Mouse (Mus musculus) embryo, embryonic 11.5 days (tissue): ENCODE results near the gene Ppid.

ENCODE experiments used
- DNase-seq: peaks from one replicate; pipeline ENCODE4 v3.0.0-alpha.2; 2012; ENCODE audit warnings: low read depth, low spot score

The Ppid gene

DNA sequence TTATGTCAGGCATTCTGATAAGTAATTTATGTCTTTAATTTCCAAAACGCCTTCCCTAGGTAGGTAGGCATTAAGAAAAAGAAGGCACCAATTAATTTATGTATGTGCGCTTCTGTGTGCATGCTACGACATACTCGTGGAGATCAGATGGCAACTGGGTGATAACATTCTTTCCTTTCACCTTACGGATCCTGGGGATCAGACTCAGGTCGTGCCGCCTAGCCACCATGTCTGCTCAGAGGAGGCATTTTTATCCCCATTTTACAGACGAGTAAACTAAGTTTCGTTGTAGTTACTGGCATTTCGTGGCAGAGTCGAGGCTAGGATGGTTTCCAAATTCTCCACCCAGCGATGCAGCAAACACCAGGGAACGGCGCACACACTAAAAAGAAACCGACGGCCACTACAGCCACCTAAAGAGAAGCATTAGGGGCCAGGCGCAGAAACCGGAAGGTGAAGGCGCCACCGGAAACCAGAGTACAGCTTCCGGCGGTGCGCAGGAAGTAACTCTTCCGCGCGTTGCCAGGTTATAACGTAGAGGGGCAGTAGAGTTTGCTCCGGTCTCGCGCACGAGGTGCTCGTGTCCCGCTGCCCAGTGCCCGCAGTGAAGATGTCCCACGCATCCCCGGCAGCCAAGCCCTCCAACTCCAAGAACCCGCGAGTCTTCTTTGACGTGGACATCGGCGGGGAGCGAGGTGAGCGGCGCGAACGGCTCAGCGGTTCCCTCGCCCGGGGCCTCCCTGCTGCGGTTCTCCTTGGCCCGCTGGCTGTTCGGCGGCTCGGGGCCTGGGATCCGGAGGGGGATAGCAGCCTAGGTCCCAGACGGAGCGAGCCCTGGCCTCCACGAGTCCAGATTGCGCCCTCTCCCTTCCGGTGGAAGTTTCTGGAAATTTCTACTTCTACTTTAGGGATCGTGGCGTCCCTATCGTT, at the start of gene Ppid:
TSS of gene Ppid (plus strand) at position 480 of the 930 bp plus-strand sequence.
- peak; percentile 73 for DNase-seq

DNA sequence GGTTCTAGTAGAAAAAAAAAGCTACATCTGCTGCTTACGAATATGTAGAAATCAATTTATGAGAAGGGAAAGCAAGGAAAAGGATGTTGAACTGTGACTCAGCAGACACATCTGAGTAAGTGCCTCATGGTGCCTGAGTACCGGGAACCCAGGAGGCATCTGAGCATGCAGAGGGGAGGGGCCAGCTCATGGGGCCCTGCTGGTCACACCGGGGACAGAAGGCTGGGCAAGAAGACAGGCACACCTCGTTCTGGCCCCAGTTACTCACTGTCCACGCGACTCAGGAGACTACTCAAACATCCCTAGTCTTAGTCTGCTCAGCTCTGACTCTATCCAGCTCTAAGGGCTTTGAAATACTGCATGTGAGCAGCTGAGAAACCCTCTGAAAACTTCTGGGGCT, 48.6 kb upstream of the Ppid start:
- no peak for DNase-seq

DNA sequence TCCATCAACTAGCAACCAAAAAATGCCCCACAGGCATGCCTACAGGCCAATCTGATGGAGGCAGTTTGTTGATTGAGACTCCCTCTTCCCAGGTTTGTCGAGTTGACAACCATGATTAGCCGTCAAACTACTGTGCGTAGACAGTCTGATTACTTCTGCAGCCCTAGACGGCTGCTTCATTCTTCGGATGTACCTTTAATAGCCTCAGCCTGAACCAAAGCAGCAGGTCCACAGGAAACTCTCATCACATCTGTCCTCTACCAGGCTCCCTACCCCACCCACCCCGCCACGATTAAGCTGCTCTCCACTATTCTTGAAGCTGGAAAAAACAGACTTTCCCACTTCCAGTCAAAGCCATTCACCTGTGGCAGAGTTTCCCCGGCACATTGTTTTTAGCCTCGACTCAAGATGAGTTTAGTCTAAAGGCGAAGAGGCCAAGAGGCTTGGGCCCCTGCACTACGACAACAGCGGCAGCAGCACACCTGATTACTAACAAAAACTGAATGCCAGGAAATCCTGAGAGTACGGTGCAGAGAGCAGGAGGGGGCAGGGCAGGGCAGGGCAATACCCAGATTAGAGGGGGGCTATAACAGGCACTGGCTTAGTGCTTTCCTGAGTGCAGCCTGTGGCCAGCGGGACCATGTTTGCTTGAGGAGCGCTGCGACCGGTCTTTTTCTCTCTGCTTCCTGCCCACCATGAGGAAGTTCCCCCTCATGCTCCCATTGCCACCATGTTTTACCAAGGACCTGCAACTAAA, 42.3 kb upstream of the Ppid start:
- DNase-seq = no peak

DNA sequence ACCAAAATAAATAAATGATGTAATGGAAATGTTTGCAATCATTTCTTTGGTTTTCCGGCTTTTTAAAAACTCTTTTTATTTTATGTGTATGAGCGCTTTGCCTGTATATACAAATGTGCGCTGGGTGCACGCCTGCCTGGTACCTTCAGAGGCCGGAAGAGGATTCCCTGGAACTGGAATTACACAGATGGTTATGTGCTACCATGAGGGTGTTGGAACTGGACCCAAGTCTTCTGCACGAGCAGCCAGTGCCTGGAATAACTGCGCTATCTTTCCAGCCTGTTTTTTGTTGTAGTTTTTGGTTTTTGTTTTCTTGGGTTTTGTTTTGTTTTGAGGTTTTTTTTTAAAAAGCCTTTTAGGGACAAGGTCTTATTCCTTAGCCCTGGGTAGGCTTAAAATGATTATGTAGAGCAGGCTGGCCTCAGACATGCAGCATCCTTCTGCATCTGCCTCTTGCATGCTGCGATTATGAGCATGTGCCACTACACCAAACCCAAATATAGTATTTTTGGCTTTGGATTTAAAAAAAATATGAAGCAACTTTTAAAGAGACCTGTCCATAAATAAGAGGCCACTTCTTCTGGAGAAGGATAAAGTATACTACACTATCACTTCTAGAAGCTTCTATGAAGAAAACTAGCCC, 41.3 kb upstream of the Ppid start:
- no peak for DNase-seq

DNA sequence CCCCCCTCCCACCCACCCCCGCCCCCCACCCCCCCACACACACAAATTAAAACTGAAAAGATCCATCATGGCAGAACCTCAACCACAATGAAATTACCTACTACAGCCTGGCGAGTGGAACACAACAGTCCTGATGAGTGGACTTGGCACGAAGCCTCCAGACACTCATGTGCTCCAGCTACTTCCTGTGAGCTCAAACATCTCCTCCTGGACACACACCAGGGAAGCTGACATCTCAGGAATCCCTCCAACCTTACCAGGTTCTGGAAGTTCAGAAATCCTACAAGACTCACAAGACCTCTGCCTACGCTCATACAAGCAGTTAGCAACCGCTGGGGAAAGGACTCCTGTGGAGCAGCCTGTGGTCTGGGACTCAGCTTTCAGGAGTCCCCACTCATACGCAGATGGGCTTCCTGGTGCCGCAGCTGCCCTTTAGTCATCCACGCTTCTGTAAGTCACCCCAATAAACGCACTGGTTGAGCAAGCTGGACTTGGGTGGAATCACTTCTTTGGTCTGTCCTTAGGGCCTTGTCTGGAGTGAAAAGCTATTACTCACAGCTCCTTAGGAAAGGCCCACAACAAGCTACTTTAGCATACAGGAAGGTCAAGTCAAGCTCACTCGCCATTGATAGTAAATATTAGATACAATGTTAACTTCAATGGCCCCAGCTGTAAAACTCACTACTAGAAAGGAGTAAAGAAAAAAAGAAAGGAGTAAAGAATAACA, 39.2 kb upstream of the Ppid start:
- no peak for DNase-seq

DNA sequence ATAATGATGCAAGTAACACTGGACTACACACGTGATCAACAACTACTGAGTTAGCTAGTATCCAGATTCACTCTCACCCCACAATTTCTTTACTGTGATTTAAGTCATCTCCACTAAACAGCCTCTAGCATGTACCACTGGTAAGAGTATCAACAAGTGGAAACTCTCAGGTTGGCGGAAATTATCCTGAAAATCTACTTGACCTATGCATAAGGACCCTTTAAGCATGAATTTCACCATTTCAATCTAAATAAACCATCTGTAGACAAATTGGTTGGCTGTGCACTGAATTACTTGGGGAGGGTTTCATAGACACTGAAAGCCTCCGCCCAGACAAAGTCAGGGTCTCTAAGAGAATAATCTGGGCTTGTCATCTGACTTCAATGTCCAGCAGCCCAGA, 37.4 kb upstream of the Ppid start:
- no peak for DNase-seq

DNA sequence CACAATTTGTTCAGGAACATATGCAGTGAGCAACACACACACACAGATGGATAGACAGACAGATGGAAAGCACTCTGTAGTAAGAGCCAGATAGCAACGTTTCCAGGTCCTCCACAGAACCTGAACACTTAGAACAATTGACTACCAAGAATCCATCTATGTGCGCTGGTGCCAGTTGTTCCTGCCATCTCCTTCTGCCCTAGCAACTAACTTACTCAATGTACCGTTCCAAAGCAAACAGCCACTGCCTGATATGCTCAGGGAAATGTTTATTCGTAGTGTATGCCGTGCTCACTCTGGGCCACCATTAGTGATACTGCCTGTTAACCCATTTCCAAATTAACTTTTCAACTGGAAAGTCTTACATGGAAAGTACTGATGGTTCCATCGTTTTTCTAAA, 36.1 kb upstream of the Ppid start:
- no peak for DNase-seq

DNA sequence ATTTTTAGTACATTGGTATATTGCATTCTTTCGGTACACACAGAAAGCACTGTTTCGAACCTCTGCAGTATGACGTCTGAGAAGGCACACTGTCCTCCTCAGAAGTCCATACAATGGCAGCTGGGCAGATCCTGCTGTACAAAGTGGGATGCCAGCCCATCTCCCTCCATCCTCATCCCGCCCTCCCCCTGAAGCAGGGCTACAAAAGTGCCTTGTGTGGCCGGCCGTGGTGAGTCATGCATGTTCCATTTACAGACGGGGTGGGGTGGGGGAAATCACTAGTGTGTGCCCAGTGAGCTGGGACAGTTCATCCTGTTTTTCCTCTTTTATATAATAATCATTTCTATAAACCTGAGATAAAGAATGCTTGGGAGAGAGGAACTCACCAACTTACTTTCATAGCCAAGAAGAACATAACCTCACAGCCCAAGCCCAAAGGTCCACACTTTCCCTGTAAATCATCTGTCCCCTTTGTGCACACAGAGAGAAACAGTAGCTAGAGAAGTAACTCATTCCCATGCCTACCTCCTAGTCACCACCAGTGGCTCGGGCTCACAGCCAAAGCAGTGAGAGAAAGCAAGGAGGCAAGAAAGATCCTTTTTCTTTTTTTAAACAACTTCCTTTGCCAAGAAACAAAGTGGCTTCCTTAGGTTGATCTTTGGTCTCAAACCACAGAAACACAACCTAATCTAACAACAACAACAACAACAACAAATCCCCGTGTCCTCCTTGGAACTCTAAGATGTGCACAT, 31.9 kb upstream of the Ppid start:
- no peak for DNase-seq

DNA sequence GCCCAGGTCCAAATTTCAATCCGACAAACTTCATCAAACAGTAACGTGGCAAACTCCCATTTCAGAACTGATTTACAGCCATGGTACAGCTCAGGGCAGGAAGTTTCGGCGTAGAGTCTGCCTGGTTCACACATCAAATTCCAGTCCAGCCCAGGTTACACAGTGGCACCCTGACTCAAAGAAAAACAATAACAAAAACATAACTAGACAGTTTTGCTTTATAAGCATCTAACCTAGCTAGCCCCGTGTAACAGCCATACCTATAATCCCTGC, 31.4 kb upstream of the Ppid start:
- no peak for DNase-seq

GRCm38 (mm10) chr3:79560555-79560954, 30.6 kb upstream of the Ppid start:
- no peak for DNase-seq

DNA sequence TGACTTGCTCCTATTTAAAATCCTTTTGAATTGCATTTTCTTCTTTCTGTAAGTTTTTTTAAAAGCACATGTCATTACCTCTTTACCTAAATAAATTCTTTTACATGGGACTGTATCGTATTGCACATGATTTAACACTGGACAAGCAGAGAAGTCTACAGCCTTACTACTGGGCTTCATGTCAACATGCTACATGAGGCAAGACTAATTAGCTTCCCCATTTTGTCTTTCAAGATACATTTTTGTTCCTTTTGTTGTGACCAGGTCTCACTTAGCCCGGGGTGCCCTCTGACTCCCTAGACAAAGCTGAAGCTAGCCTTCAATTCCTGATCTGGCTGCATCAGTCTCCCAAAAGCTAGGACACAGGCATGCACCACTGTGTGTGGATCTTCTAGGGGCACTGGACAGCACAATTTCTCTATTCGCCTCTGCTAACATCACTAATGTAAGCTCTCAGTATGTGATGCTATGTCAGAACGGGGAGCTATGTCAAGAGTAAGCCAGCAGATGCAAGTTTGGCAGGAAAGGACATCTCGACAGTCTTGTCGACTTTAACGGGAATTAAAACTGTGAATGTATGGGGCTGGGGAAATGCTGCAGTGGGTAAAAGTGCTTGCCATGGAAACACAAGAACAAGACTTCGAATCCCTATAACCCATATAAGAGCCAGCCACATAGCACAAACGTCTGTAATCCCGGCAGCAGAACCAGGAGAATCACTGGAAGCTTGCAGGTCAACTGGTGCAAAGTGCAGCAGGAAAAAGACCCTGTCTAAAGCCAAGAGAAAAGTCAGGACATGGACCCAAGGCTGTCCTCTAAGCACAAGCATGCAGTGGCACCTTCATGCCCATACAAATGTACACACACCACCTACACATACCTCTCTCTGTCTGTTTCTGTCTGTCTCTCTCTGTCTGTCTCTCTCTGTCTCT, 29.1 kb upstream of the Ppid start:
- no peak for DNase-seq

- no peak for DNase-seq
These were observed 27.6 kb upstream of the Ppid start for GRCm38 (mm10) chr3:79563511-79563910.

GRCm38 (mm10) chr3:79564875-79565606, 26.1 kb upstream of the Ppid start:
- DNase-seq = no peak

- no peak for DNase-seq
These were observed 24.1 kb upstream of the Ppid start for GRCm38 (mm10) chr3:79566716-79567691.

- peak; percentile 89 for DNase-seq
These were observed 23.3 kb upstream of the Ppid start, which contains the start of gene Fnip2 for GRCm38 (mm10) chr3:79567703-79568362. Gene Fnip2, minus strand, starts transcription at chr3:79567796.

DNA sequence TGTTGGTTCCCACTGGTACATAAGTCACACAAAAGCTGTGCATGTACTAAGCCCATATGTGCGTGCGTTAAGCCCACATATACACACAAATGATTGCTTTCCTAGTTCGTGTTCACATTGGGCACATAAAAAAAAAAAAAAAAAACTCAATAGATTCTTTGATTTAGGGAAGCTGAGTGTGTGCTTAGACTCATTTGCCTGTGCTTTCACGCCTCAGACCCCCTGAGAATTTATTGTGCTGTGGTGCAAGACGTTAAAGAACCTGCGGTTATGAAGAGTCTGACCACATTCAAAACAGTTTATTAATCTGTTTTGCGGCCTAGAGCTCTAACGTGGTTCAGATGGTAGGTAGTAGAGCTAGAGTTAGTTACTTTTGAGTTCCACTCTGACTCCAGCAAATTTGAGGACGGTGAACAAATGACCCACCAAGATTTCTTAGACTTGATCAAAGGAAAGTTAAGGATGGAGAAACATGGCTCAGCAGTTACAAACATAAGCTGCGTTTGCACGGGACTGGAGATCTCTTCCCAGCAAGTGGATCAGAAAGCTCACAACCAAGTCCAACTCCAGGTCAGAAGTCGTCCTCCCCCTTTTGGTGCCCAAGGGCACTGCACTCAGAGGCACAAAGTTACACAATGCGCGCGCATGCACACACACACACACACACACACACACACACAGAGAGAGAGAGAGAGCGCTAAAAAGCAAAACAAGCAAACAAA, 22.4 kb upstream of the Ppid start:
- DNase-seq = no peak

- no peak for DNase-seq
These were observed 21.8 kb upstream of the Ppid start for GRCm38 (mm10) chr3:79569351-79569681.
